Mouse (Mus musculus): ENCODE results near the gene Alox15. TPM values are rescaled to one million over a fixed set of nuclear protein-coding genes. Genes with fewer than 3 reads are reported as not detected.

Alox15 gene
- 0.11 TPM in 1 of 2 replicates, not detected in the other for polyA plus RNA-seq (2014; fragmentation: Nextera tagmentation; extraction: Ambion mirVana)

- ATAC-seq (ENCODE audit: low FRiP score) (no peak), DNase-seq (ENCODE audit: low spot score) (no peak)
- Histone ChIP-seq H3K4me1 (replicated peaks; ENCODE audit: control insufficient read depth, insufficient read depth, low read length) (0 out of 2 replicates have a peak, but pooled peaks cover 7% of the 10 kb centered on the region), H3K27me3 (ENCODE audit: control insufficient read depth, insufficient read depth, low read length) (peaks cover 38% of the 10 kb centered on the region), H3K36me3 (replicated peaks; ENCODE audit: control insufficient read depth, insufficient read depth) (no peaks in the 10 kb centered on the region), H3K27ac (no peak within 1 kb of the TSS), H3K9ac (no peak within 1 kb of the TSS), H3K9me3 (ENCODE audit: control insufficient read depth, low read length) (no peaks in the 10 kb centered on the region), H3K4me3 (replicated peaks; ENCODE audit: low read length) (peak within 1 kb of the TSS; percentile 23), H3K4me2 (replicated peaks) (peak within 1 kb of the TSS; percentile 47)
- under 1% methylated on average over 19 of the region's 19 CpGs for WGBS
Measured at GRCm38 (mm10) chr11:70351868-70352267, at the start of gene Alox15. TSS of gene Alox15 (minus strand) at chr11:70352031.

DNA sequence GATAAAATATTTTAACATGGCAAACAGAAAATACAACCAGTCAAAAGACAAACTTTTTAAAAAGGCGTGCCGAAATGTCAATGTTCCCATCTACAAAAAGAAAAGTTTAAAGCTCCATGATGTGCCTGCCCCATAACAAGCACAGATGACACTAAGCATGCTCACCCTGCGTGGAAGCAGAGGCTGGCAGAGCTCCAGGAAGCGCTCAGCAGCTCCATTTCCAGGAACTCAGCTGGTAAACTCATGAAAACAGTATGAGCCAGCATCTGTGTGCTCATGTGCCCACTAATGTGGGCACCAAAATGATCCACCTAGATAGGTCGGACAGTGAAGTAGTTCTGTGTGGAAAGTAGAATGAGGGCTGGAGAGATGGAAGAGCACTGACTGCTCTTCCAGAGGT lies 37.6 kb upstream of the Alox15 start:
- Histone ChIP-seq H3K4me3 (replicated peaks; ENCODE audit: low read length) (no peak overlapping the region), H3K36me3 (replicated peaks; ENCODE audit: control insufficient read depth, insufficient read depth) (peaks cover 38% of the 10 kb centered on the region), H3K4me2 (replicated peaks) (no peak overlapping the region), H3K4me1 (replicated peaks; ENCODE audit: control insufficient read depth, insufficient read depth, low read length) (no peaks in the 10 kb centered on the region), H3K27ac (no peak overlapping the region), H3K9ac (no peak overlapping the region), H3K9me3 (ENCODE audit: control insufficient read depth, low read length) (no peaks in the 10 kb centered on the region), H3K27me3 (ENCODE audit: control insufficient read depth, insufficient read depth, low read length) (no peaks in the 10 kb centered on the region)
- WGBS = 92% methylated on average over 5 of the region's 5 CpGs
- ATAC-seq (ENCODE audit: low FRiP score) (no peak), DNase-seq (ENCODE audit: low spot score) (no peak)

GRCm38 (mm10) chr11:70387436-70387835 lies 35.6 kb upstream of the Alox15 start:
- no peak for DNase-seq (ENCODE audit: low spot score)
- no peak overlapping the region for H3K4me2 ChIP-seq (replicated peaks)
- H3K27ac ChIP-seq = no peak overlapping the region
- H3K4me1 ChIP-seq (replicated peaks; ENCODE audit: control insufficient read depth, insufficient read depth, low read length) = no peaks in the 10 kb centered on the region
- ATAC-seq (ENCODE audit: low FRiP score) = no peak
- WGBS = 82% methylated on average over 5 of the region's 5 CpGs
- H3K36me3 ChIP-seq (replicated peaks; ENCODE audit: control insufficient read depth, insufficient read depth) = peaks cover 21% of the 10 kb centered on the region
- no peaks in the 10 kb centered on the region for H3K9me3 ChIP-seq (ENCODE audit: control insufficient read depth, low read length)
- no peak overlapping the region for H3K4me3 ChIP-seq (replicated peaks; ENCODE audit: low read length)
- H3K27me3 ChIP-seq (ENCODE audit: control insufficient read depth, insufficient read depth, low read length) = no peaks in the 10 kb centered on the region
- no peak overlapping the region for H3K9ac ChIP-seq

DNA sequence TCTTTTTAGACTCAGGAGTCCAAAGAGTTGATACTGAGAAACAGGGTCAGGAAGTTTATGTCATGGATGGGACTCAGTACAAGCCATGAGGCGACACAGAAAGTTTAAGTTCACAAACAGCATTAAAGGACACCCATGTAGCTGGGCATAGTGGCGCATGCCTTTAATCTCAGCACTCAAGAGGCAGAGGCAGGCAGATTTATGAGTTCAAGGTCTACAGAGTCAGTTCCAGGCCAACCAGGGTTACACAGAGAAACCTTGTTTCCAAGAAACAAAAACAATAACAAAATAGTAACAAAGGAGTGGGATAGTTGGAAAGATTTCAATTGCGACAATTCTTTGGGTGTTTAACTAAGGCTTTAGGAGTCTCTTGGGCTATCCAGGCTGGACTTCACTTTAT lies 32.3 kb upstream of the Alox15 start:
- Histone ChIP-seq H3K4me1 (replicated peaks; ENCODE audit: control insufficient read depth, insufficient read depth, low read length) (no peaks in the 10 kb centered on the region), H3K9ac (no peak overlapping the region), H3K36me3 (replicated peaks; ENCODE audit: control insufficient read depth, insufficient read depth) (peaks cover 7% of the 10 kb centered on the region; the same call in 1 of the 2 replicates), H3K27me3 (ENCODE audit: control insufficient read depth, insufficient read depth, low read length) (no peaks in the 10 kb centered on the region), H3K4me2 (replicated peaks) (no peak overlapping the region), H3K4me3 (replicated peaks; ENCODE audit: low read length) (no peak overlapping the region), H3K27ac (no peak overlapping the region), H3K9me3 (ENCODE audit: control insufficient read depth, low read length) (no peaks in the 10 kb centered on the region)
- ATAC-seq (ENCODE audit: low FRiP score) (no peak), DNase-seq (ENCODE audit: low spot score) (no peak)
- 88% methylated on average over 3 of the region's 3 CpGs for WGBS

DNA sequence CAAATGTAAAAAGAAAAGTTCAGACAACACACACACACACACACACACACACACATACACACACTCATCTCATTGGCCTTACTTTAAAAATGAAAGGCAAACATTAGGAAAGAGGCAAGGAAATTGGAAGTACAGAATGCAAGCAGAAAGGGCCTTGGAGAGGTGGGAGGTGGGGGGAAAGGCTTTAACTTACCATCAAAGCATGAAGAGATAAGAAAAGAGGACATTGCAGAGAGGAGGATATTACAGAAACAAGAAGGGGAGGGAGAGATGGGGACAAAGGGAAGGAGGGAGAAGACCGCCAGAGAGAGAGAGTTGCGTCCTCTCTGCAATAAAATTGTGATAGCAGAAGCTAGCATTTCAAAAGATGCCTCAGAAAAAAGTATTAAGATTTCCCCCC lies 29.5 kb upstream of the Alox15 start:
- WGBS = 79% methylated on average over 2 of the region's 2 CpGs
- no peak for DNase-seq (ENCODE audit: low spot score)
- no peaks in the 10 kb centered on the region for H3K4me1 ChIP-seq (replicated peaks; ENCODE audit: control insufficient read depth, insufficient read depth, low read length)
- H3K9me3 ChIP-seq (ENCODE audit: control insufficient read depth, low read length) = no peaks in the 10 kb centered on the region
- H3K9ac ChIP-seq = no peak overlapping the region
- H3K4me2 ChIP-seq (replicated peaks) = no peak overlapping the region
- peaks cover 7% of the 10 kb centered on the region; the same call in 1 of the 2 replicates for H3K36me3 ChIP-seq (replicated peaks; ENCODE audit: control insufficient read depth, insufficient read depth)
- no peak overlapping the region for H3K4me3 ChIP-seq (replicated peaks; ENCODE audit: low read length)
- no peak overlapping the region for H3K27ac ChIP-seq
- H3K27me3 ChIP-seq (ENCODE audit: control insufficient read depth, insufficient read depth, low read length) = no peaks in the 10 kb centered on the region
- ATAC-seq (ENCODE audit: low FRiP score) = no peak

DNA sequence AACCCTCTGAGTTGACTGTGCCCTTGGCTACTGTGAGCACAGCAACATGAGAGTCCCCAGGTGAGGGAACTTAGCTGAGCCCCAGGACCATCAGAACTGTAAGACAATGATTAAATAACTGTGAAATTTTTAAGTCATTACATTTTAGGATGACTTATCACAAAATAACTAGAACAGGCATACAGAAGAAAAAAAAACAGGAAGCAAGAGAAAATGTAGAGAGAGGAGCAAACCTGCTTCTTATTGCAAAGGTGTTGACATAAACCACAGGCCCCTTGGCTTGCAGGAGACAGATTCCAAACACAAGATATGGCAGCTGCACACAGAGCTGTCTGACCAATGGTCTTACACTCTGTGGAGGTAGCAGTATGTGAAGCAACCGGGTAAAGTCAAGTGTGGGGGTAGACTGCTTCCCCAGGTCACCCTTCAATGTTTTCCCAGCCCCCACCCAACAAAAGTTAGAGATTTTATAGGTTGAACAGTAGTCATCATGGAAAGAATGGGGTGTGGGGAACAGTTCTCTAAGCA lies 28.7 kb upstream of the Alox15 start:
- no peak overlapping the region for H3K27ac ChIP-seq
- DNase-seq (ENCODE audit: low spot score) = no peak
- H3K9ac ChIP-seq = no peak overlapping the region
- WGBS = 89% methylated on average over 1 of the region's 1 CpGs
- no peak overlapping the region for H3K4me3 ChIP-seq (replicated peaks; ENCODE audit: low read length)
- no peaks in the 10 kb centered on the region for H3K9me3 ChIP-seq (ENCODE audit: control insufficient read depth, low read length)
- no peak overlapping the region for H3K4me2 ChIP-seq (replicated peaks)
- ATAC-seq (ENCODE audit: low FRiP score) = no peak
- H3K36me3 ChIP-seq (replicated peaks; ENCODE audit: control insufficient read depth, insufficient read depth) = peaks cover 4% of the 10 kb centered on the region; the same call in 1 of the 2 replicates
- no peaks in the 10 kb centered on the region for H3K27me3 ChIP-seq (ENCODE audit: control insufficient read depth, insufficient read depth, low read length)
- H3K4me1 ChIP-seq (replicated peaks; ENCODE audit: control insufficient read depth, insufficient read depth, low read length) = no peaks in the 10 kb centered on the region

DNA sequence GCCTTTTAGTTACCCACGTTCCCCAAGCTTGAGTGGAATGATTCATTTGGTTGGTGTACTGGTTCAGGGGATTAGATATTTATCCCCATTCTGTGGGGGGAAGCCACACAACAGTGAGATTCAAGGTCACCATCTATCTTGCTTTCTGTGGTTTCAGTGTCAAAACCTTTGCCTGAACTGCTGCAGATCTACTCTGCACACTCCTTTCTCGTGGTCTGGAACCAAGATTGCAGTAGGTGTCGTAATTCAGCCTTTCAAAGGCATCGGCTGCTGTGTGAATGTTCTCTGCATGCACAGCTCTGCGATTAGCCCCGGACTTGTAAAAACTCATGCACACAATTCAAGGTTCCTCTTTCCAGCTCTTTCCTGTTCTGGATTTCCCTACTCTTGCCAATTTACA lies 24.2 kb upstream of the Alox15 start:
- Histone ChIP-seq H3K9me3 (ENCODE audit: control insufficient read depth, low read length) (no peaks in the 10 kb centered on the region), H3K9ac (no peak overlapping the region), H3K36me3 (replicated peaks; ENCODE audit: control insufficient read depth, insufficient read depth) (no peaks in the 10 kb centered on the region), H3K4me1 (replicated peaks; ENCODE audit: control insufficient read depth, insufficient read depth, low read length) (no peaks in the 10 kb centered on the region), H3K4me3 (replicated peaks; ENCODE audit: low read length) (no peak overlapping the region), H3K27ac (no peak overlapping the region), H3K4me2 (replicated peaks) (no peak overlapping the region), H3K27me3 (ENCODE audit: control insufficient read depth, insufficient read depth, low read length) (no peaks in the 10 kb centered on the region)
- WGBS = 87% methylated on average over 6 of the region's 6 CpGs
- no peak for ATAC-seq (ENCODE audit: low FRiP score)
- DNase-seq (ENCODE audit: low spot score) = no peak

- no peak overlapping the region for H3K27ac ChIP-seq
- ATAC-seq (ENCODE audit: low FRiP score) (no peak), DNase-seq (ENCODE audit: low spot score) (no peak)
- no peaks in the 10 kb centered on the region for H3K9me3 ChIP-seq (ENCODE audit: control insufficient read depth, low read length)
- WGBS = 78% methylated on average over 3 of the region's 3 CpGs
- H3K4me3 ChIP-seq (replicated peaks; ENCODE audit: low read length) = no peak overlapping the region
- no peaks in the 10 kb centered on the region for H3K36me3 ChIP-seq (replicated peaks; ENCODE audit: control insufficient read depth, insufficient read depth)
- no peak overlapping the region for H3K4me2 ChIP-seq (replicated peaks)
- H3K4me1 ChIP-seq (replicated peaks; ENCODE audit: control insufficient read depth, insufficient read depth, low read length) = no peaks in the 10 kb centered on the region
- no peak overlapping the region for H3K9ac ChIP-seq
- no peaks in the 10 kb centered on the region for H3K27me3 ChIP-seq (ENCODE audit: control insufficient read depth, insufficient read depth, low read length)
Measured at GRCm38 (mm10) chr11:70374302-70374701, 22.5 kb upstream of the Alox15 start.

GRCm38 (mm10) chr11:70372849-70373557 lies 21.2 kb upstream of the Alox15 start:
- H3K36me3 ChIP-seq (replicated peaks; ENCODE audit: control insufficient read depth, insufficient read depth) = no peaks in the 10 kb centered on the region
- 89% methylated on average over 7 of the region's 7 CpGs for WGBS
- ATAC-seq (ENCODE audit: low FRiP score) = no peak
- H3K27ac ChIP-seq = no peak overlapping the region
- H3K4me1 ChIP-seq (replicated peaks; ENCODE audit: control insufficient read depth, insufficient read depth, low read length) = no peaks in the 10 kb centered on the region
- H3K9me3 ChIP-seq (ENCODE audit: control insufficient read depth, low read length) = no peaks in the 10 kb centered on the region
- H3K4me3 ChIP-seq (replicated peaks; ENCODE audit: low read length) = no peak overlapping the region
- H3K9ac ChIP-seq = no peak overlapping the region
- no peaks in the 10 kb centered on the region for H3K27me3 ChIP-seq (ENCODE audit: control insufficient read depth, insufficient read depth, low read length)
- DNase-seq (ENCODE audit: low spot score) = no peak
- H3K4me2 ChIP-seq (replicated peaks) = no peak overlapping the region
